Mouse (Mus musculus) thymus, postnatal 10 days (tissue): ENCODE data around the gene Gm37240.
"Not testable (repeated sequence)": the region's sequence is repeated elsewhere in the genome, so short reads cannot be mapped to it uniquely, and the experiment has no call there.

ENCODE experiments used
- DNase-seq, 2 experiments: peaks; one replicate each; pipeline ENCODE4 v3.0.0; 2021; ENCODE audit warnings: low spot score in 2 of 2

Gene Gm37240

GRCm38 (mm10) chr3:84681699-84682098 lies 1205.6 kb downstream of the Gm37240 start:
- DNase-seq, result peak; percentile 69 to 71

GRCm38 (mm10) chr3:84680062-84680461 lies 1207.3 kb downstream of the Gm37240 start:
- peak in 1 of 2 experiments; percentile 19 for DNase-seq

GRCm38 (mm10) chr3:84679542-84679941 lies 1207.8 kb downstream of the Gm37240 start:
- no peak for DNase-seq

GRCm38 (mm10) chr3:84678891-84679290 lies 1208.4 kb downstream of the Gm37240 start:
- DNase-seq, result no peak

- DNase-seq, result no peak
These were observed 1211.6 kb downstream of the Gm37240 start for GRCm38 (mm10) chr3:84675710-84676109.

- DNase-seq, result no peak
These were observed 1213.8 kb downstream of the Gm37240 start for GRCm38 (mm10) chr3:84673552-84673951.

- DNase-seq, result no peak
These were observed 1215.2 kb downstream of the Gm37240 start for GRCm38 (mm10) chr3:84672136-84672535.

- no peak for DNase-seq
These were observed 1218.4 kb downstream of the Gm37240 start for GRCm38 (mm10) chr3:84668957-84669356.

GRCm38 (mm10) chr3:84665255-84666073 lies 1221.9 kb downstream of the Gm37240 start:
- no peak for DNase-seq

GRCm38 (mm10) chr3:84664686-84665085 lies 1222.6 kb downstream of the Gm37240 start:
- DNase-seq, result no peak

- DNase-seq, result no peak
These were observed 1223.5 kb downstream of the Gm37240 start for GRCm38 (mm10) chr3:84663858-84664257.

- DNase-seq, result no peak
These were observed 1224.2 kb downstream of the Gm37240 start for GRCm38 (mm10) chr3:84663079-84663478.

- no peak for DNase-seq
These were observed 1226.9 kb downstream of the Gm37240 start for GRCm38 (mm10) chr3:84660380-84660779.

GRCm38 (mm10) chr3:84658872-84659271 lies 1228.4 kb downstream of the Gm37240 start:
- DNase-seq, result no peak

GRCm38 (mm10) chr3:84658017-84658416 lies 1229.3 kb downstream of the Gm37240 start:
- DNase-seq, result no peak

- DNase-seq, result no peak
These were observed 1230.1 kb downstream of the Gm37240 start for GRCm38 (mm10) chr3:84657240-84657639.

- DNase-seq, result not testable (repeated sequence)
These were observed 1231.5 kb downstream of the Gm37240 start for GRCm38 (mm10) chr3:84655785-84656150.

- no peak for DNase-seq
These were observed 1232.2 kb downstream of the Gm37240 start for GRCm38 (mm10) chr3:84654900-84655784.

- DNase-seq, result peak; percentile 76 to 80
These were observed 1233.0 kb downstream of the Gm37240 start for GRCm38 (mm10) chr3:84654246-84654826.

GRCm38 (mm10) chr3:84653557-84654245 lies 1233.6 kb downstream of the Gm37240 start:
- peak; percentile 34 to 38 for DNase-seq
